Mouse (Mus musculus) granulocyte monocyte progenitor cell, adult 5-6 weeks (primary cell): ENCODE results near the gene Lamtor3. TPM values are rescaled to one million over a fixed set of nuclear protein-coding genes. Genes with fewer than 3 reads are reported as not detected.

Source experiments
- total RNA-seq, 2 experiments: library from RNA; stranded (forward) in 1 of 2; stranded (reverse) in 1 of 2; fragments of 200-712, 200-1000 nt in 1 of 2; fragments of >200 nt in 1 of 2; fragmentation: Nextera tagmentation in 1 of 2; gene quantifications; 2 replicates each; pipeline ENCODE4 v1.2.3; 2014 to 2017

Gene Lamtor3
- total RNA-seq, 2 experiments from 2014 or later = 76.7 to 87.9 TPM

Other genes with a start within 250 kb of the Lamtor3 start
- gene Gm21962, start 247.0 kb upstream of the Lamtor3 start, total RNA-seq (2014; fragmentation: Nextera tagmentation) = not detected in 2 replicates
- 0.13 TPM in 1 of 2 replicates, not detected in the other for gene Gm21962, start 247.0 kb upstream of the Lamtor3 start, total RNA-seq (2017)
- 1,151 and 1,351 TPM in 2 replicates for gene H2afz, start 54.0 kb upstream of the Lamtor3 start, total RNA-seq (2014; fragmentation: Nextera tagmentation)
- 1,517 and 1,875 TPM in 2 replicates for gene H2afz, start 54.0 kb upstream of the Lamtor3 start, total RNA-seq (2017)
- gene Dnajb14, start 50.8 kb upstream of the Lamtor3 start, total RNA-seq (2014; fragmentation: Nextera tagmentation) = 6.2 and 7.4 TPM in 2 replicates
- 4.8 and 7.1 TPM in 2 replicates for gene Dnajb14, start 50.8 kb upstream of the Lamtor3 start, total RNA-seq (2017)
- 116 and 120 TPM in 2 replicates for gene Dapp1, start 63.0 kb downstream of the Lamtor3 start, total RNA-seq (2014; fragmentation: Nextera tagmentation)
- gene Dapp1, start 63.0 kb downstream of the Lamtor3 start, total RNA-seq (2017) = 125 and 126 TPM in 2 replicates
- not detected in 2 replicates for gene 1110002E22Rik, start 146.5 kb downstream of the Lamtor3 start, total RNA-seq (2014; fragmentation: Nextera tagmentation)
- not detected in 2 replicates for gene 1110002E22Rik, start 146.5 kb downstream of the Lamtor3 start, total RNA-seq (2017)
- not detected in 2 replicates for gene Gm5105, start 148.9 kb downstream of the Lamtor3 start, total RNA-seq (2014; fragmentation: Nextera tagmentation)
- not detected in 2 replicates for gene Gm5105, start 148.9 kb downstream of the Lamtor3 start, total RNA-seq (2017)
- gene Trmt10a, start 224.9 kb downstream of the Lamtor3 start, total RNA-seq (2014; fragmentation: Nextera tagmentation) = 3.9 and 9.1 TPM in 2 replicates
- gene Trmt10a, start 224.9 kb downstream of the Lamtor3 start, total RNA-seq (2017) = 11.0 and 20.0 TPM in 2 replicates
- 2.2 and 2.5 TPM in 2 replicates for gene Mttp, start 226.5 kb downstream of the Lamtor3 start, total RNA-seq (2014; fragmentation: Nextera tagmentation)
- 2.3 and 4.7 TPM in 2 replicates for gene Mttp, start 226.5 kb downstream of the Lamtor3 start, total RNA-seq (2017)